Mouse (Mus musculus) myocyte (in vitro differentiated cells): ENCODE measurements around the gene Nectin1.

Experiments used
- MAX ChIP-seq: IDR thresholded peaks from one replicate; pipeline ENCODE4 v1.6.1; 2011; ENCODE audit warnings: low read depth, mild to moderate bottlenecking, control low read depth
- MYOD1 ChIP-seq, 3 experiments: IDR thresholded peaks; one replicate each; pipeline ENCODE4 v1.6.1; 2011; ENCODE audit warnings: control low read depth in 2 of 3, low read depth in 2 of 3, mild to moderate bottlenecking in 2 of 3, moderate library complexity in 1 of 3; ENCODE audit not compliant: insufficient read length in 2 of 3, control insufficient read depth in 1 of 3
- POLR2A ChIP-seq: IDR thresholded peaks from one replicate; pipeline ENCODE4 v1.6.1; 2011; ENCODE audit warnings: low read depth, mild to moderate bottlenecking, control low read depth, moderate library complexity; ENCODE audit not compliant: insufficient read length
- POLR2AphosphoS2 ChIP-seq: IDR thresholded peaks from one replicate; pipeline ENCODE4 v1.6.1; 2011; ENCODE audit warnings: low read depth, control low read depth; ENCODE audit not compliant: insufficient read length
- TCF3 ChIP-seq: IDR thresholded peaks from one replicate; pipeline ENCODE4 v1.6.1; 2011; ENCODE audit warnings: low read depth, control low read depth; ENCODE audit not compliant: insufficient read length
- USF1 ChIP-seq: IDR thresholded peaks from one replicate; pipeline ENCODE4 v1.6.1; 2011; ENCODE audit warnings: low read depth, mild to moderate bottlenecking, control low read depth, moderate library complexity

- TF ChIP-seq MYOD1 (IDR thresholded peaks at IDR 0.05; ENCODE audit: control insufficient read depth in 1 of 3, insufficient read length in 2 of 3, low read depth in 2 of 3), result no peak
- TF ChIP-seq POLR2AphosphoS2, result no peak
- TF ChIP-seq POLR2A, result no peak
- no peak for TF ChIP-seq MAX
- no peak for TF ChIP-seq USF1
- TF ChIP-seq TCF3, result no peak
Measured at GRCm38 (mm10) chr9:43826558-43827253, 82.9 kb downstream of the Nectin1 start.
